Mouse (Mus musculus): ENCODE data around the gene Hspa4.
"Not testable (repeated sequence)": the region's sequence is repeated elsewhere in the genome, so short reads cannot be mapped to it uniquely, and the experiment has no call there.

The Hspa4 gene

GRCm38 (mm10) chr11:53300330-53301166 lies at the start of gene Hspa4:
TSS of gene Hspa4 (minus strand) at chr11:53300457.
- DNase-seq (ENCODE audit: low spot score in 2 of 2): peak; percentile 97 to 98

- no peak for DNase-seq (ENCODE audit: low spot score in 2 of 2)
These were observed 45.5 kb upstream of the Hspa4 start for GRCm38 (mm10) chr11:53345738-53346137.

GRCm38 (mm10) chr11:53345328-53345727 lies 45.1 kb upstream of the Hspa4 start:
- no peak for DNase-seq (ENCODE audit: low spot score in 2 of 2)

DNA sequence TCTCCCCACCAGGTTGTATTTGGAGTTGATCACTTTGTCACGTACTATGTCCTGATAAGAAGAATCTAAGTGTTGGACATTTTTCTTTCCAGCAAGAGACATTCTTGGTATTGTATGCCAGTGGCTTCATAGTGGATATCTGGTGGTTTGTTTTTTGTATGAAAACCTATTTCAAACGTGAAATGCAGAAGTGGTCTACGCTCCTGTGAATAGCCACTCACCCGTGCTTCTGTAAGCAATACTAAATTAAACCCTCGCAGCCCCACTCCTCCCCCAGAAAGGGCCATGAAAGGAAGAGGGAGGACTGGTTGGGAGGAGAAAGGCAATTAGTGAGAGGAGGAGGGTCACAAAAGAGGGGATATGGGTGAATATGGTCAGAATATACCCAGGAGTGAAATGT lies 42.5 kb upstream of the Hspa4 start:
- no peak for DNase-seq (ENCODE audit: low spot score in 2 of 2)

GRCm38 (mm10) chr11:53341019-53341418 lies 40.8 kb upstream of the Hspa4 start:
- not testable (repeated sequence) for DNase-seq (ENCODE audit: low spot score in 2 of 2)

GRCm38 (mm10) chr11:53337684-53338083 lies 37.4 kb upstream of the Hspa4 start:
- DNase-seq (ENCODE audit: low spot score in 2 of 2): no peak

- DNase-seq (ENCODE audit: low spot score in 2 of 2): no peak
These were observed 36.7 kb upstream of the Hspa4 start for GRCm38 (mm10) chr11:53336924-53337323.

DNA sequence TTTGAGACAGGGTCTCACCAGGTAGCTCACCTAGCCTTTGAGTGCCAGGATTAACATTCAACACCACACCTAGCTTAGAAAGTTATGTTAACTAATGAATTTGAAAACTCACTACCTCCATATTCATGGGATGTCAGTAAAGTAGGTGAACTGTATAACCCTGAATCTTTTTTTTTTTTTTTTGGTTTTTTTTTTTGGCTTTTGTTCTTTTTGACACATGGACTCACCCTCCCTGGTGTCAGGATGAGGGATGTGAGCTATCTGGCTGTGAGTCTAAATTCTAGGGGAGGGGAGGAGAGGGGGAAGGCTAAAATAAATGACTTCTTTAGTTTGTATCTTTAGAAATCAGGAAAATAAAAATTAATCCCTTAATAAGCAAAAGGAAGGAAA lies 35.9 kb upstream of the Hspa4 start:
- DNase-seq (ENCODE audit: low spot score in 2 of 2): no peak

DNA sequence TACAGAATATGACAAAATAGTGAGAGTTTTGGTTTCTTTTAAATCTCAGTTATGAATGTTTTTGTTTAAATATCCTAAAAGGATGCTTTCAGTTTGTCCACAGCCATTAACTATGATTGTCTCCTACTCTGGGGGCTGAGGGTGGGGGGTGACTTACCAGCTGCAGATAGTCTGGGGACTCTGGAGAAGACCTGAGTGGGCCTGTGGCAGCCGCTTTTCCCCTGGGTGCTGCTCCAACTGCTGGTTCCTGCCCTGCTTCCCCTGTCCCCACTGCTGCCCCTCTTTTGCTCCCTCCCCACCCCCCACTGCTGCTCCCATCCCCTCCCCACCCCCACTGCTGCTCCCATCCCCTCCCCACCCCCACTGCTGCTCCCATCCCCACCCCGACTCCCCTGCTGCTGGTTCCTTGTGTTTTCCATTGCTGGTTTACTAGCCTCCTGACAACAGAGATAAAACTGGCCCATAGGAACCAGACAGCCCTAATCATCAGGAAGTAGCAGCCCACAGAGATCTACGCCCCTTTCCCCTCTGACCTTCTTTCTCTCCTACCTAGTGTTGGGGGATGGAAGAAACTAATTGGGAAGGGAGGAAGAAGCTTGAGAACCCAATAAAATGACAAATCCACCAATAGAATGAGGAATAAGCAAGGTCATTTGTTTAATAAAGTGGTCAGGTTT lies 35.4 kb upstream of the Hspa4 start:
- no peak for DNase-seq (ENCODE audit: low spot score in 2 of 2)

DNA sequence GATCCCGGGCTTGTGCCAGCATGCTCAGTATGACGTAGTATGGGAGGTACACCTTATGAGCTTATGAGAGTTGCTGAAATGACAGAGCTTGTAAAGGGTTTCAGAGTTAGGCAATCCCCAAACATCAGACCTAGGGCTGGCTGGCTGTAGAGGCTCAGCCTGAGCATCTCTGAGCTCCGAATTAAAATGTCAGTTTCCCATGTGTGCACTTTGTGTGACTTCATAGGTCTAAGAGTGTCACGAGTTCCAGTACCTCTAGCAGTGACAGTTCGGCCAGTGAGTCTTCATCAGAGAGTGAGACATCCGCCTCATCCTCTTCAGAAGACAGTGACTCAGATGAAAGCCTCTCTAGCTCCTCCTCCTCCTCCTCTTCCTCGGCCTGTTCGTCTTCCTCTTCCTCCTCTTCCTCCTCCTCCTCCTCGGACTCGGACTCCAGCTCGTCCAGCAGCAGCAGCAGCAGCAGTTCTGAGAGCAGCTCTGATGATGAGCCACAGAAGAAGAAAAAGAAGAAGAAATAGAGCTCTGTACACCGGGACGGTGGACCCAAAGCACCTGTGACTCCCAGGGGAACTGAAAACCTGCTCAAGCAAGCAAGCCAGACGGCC lies 31.9 kb upstream of the Hspa4 start:
- no peak for DNase-seq (ENCODE audit: low spot score in 2 of 2)

DNA sequence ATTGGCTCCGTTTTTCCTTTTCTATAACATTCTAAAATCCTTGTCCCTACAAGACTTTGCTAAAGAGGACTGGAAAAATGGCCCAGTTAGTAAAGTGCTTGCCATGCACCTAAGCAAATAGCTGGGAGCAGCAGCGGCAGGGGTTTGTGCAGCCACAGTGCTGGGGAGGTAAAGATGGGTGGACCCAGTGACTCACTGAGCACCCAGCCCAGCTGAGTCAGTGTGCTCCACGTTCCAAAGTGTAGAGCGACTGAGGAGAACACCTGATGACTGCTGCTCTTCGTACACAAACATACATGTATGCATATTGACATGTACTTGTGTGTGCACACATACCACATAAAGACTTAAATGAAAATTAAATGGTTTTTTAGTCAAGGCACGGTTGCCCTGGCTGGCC lies 30.9 kb upstream of the Hspa4 start:
- DNase-seq (ENCODE audit: low spot score in 2 of 2): no peak

DNA sequence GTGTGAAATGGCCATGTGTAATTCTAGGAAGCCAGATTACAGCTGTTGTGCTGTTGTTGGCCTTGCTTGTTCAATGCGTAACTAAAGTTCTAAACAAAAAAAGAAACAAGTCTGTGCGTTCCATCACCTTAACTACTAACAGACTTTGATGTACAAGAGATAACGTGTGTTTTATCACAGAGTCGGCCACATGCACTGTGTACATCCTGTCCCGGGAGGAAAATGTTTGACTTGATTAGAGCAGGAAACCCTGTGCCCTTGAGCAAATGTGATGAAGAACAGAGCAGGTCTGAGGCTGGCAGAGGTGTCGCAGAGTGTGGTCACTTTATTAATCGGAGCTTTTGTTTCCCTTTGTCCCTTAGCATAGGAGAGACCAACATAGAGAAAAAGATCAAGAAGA lies 30.1 kb upstream of the Hspa4 start:
- DNase-seq (ENCODE audit: low spot score in 2 of 2): no peak

DNA sequence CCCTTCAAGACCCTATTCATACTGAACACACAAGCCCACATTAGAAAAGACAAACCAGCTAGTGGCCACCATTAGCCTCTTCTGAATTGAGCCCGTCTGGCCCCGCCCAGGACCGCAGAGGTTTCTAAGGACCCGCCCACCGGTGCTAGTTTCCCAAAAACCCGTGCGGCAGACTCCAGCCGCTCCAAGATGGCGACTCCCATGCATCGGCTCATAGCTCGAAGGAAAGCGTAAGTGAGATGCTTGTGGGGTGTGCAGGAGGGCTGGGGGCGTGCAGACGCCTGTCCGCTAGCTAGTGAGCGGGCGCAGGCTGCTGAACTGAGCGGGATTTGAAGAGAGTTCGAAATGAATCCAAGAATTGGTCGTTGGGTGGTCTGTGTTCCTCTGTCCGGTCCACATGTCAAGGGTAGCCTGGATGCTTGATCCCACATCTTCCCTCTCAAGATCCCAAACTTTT lies 24.3 kb upstream of the Hspa4 start, which contains the start of gene Zcchc10:
Gene Zcchc10 (plus strand): TSS at position 168 of the 457 bp plus-strand sequence.
- peak; percentile 84 to 88 for DNase-seq (ENCODE audit: low spot score in 2 of 2)

GRCm38 (mm10) chr11:53319867-53320266 lies 19.6 kb upstream of the Hspa4 start:
- DNase-seq (ENCODE audit: low spot score in 2 of 2): not testable (repeated sequence)

DNA sequence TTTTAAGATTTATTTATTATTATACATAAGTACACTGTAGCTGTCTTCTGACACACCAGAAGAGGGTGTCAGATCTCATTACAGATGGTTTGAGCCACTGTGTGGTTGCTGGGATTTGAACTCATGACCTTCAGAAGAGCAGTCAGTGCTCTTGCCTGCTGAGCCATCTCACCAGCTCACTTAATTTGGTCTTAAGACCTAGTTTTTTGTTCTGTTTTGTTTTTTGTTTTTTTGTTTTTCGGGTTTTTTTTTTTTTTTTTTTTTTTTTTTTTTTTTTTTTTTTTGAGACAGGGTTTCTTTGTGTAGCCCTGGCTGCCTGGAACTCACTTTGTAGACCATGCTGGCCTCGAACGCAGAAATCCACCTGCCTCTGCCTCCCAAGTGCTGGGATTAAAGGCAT lies 18.3 kb upstream of the Hspa4 start:
- DNase-seq (ENCODE audit: low spot score in 2 of 2): not testable (repeated sequence)

GRCm38 (mm10) chr11:53318041-53318440 lies 17.8 kb upstream of the Hspa4 start:
- no peak for DNase-seq (ENCODE audit: low spot score in 2 of 2)

DNA sequence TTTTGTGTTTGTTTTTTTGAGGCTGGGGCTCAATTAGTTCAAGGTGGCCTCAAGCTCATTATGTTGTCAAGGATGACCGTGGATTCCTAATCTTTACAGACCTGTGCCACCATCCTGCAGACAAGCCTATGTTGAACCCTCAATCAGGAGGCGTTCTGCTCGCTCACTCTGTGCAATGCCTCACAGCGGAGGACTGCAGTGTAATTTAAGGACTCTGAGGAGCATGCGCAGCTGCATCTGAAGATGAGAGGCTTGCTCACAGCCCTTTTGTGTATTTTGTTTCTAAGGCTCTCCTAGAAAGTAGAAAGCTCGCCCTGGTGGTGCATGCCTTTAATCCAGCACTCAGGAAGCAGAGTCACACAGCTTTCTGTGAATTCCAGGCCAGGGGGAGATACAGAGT lies 16.7 kb upstream of the Hspa4 start:
- no peak for DNase-seq (ENCODE audit: low spot score in 2 of 2)

- DNase-seq (ENCODE audit: low spot score in 2 of 2): no peak
These were observed 14.5 kb upstream of the Hspa4 start for GRCm38 (mm10) chr11:53314770-53315173.

GRCm38 (mm10) chr11:53312823-53313222 lies 12.6 kb upstream of the Hspa4 start:
- not testable (repeated sequence) for DNase-seq (ENCODE audit: low spot score in 2 of 2)

GRCm38 (mm10) chr11:53311385-53311784 lies 11.1 kb upstream of the Hspa4 start:
- no peak for DNase-seq (ENCODE audit: low spot score in 2 of 2)

- no peak for DNase-seq (ENCODE audit: low spot score in 2 of 2)
These were observed 8.6 kb upstream of the Hspa4 start for GRCm38 (mm10) chr11:53308884-53309310.

DNA sequence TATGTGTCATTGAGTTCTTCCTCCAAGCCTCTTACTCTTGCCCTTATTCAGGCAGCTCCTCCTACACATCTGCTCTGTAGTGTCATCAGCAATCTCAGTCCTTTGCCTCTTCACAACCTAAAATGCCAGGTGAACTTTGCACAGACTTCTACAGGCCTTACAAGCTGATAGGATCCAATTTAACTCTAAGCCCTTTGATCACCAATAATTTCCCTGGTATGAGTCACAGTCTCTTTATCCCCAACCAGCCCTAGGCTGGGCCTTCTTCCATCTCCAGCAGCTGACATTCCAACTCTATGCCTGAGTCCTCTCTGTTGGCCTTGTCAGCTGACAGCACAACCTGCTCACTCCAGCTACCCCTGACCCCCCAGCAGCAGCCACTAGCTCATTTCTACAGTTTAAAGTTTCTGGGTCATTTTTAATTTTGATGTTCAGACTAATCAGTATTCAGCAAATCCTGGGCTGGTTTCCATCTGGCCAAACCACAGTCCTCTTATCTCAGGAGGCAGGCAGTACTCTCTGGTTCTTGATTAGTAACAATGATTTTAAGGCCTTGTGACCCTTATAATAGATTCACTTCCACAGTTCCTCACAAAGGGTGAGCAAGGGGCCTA lies 8.1 kb upstream of the Hspa4 start:
- DNase-seq (ENCODE audit: low spot score in 2 of 2): no peak

Measured in right cerebral cortex, postnatal 36 days (tissue).